Mouse (Mus musculus) common myeloid progenitor, adult 5-6 weeks (primary cell): ENCODE measurements around the gene Cct5. TPM values are rescaled to one million over a fixed set of nuclear protein-coding genes. Genes with fewer than 3 reads are reported as not detected.

Source experiments
- ATAC-seq: replicated peaks from 2 replicates; pipeline ENCODE4 v1.8.0; 2016; ENCODE audit warnings: low read depth, mild to moderate bottlenecking, moderate TSS enrichment, inconsistent platforms; ENCODE audit not compliant: poor library complexity, severe bottlenecking
- total RNA-seq: library from RNA; stranded (forward); fragments of 200-1000, 187-1606 nt; gene quantifications from 2 replicates; pipeline ENCODE4 v1.2.3, GENCODE M21; 2017

Cct5 gene
- total RNA-seq, 1 experiment from 2014 or later, result 544 TPM

DNA sequence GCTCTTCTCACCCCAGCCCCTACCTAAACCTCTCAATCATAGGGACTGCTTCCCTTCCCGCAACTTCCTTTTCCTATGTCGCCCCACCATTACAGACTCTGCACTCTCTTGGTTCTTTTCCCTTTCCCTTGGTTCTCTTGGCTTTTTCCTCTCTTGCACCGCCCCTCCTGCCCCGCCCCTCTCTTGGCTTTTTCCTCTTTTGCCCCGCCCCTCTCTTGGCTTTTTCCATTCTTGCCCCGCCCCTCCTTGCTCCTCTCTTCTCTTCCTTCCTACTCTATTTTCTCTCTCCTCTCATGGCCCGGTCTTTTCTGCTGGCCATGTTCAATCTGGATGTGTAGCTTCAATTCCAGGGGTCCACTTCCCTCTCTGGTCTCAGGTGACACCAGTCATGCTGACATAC lies 34.2 kb downstream of the Cct5 start:
- ATAC-seq, result no peak

DNA sequence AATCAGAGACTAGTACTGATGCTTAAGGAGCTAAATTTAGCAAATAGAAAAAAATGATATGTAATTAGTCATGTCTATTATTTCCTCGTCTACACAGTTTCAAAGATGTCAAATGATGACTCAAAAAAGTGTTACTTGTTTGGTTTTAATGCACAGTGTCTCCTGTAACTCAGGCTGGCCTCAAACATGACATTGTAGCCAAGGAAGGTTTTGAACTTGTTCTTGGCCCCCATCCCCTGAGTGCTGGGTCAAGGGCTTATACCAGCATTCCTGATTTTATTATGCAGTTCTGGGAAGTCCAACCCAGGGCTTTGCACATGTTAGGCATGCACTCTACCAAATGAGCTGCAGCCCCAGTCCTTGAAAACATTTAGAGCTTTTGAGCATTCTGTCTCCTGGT lies 35.8 kb downstream of the Cct5 start:
- ATAC-seq, result no peak

DNA sequence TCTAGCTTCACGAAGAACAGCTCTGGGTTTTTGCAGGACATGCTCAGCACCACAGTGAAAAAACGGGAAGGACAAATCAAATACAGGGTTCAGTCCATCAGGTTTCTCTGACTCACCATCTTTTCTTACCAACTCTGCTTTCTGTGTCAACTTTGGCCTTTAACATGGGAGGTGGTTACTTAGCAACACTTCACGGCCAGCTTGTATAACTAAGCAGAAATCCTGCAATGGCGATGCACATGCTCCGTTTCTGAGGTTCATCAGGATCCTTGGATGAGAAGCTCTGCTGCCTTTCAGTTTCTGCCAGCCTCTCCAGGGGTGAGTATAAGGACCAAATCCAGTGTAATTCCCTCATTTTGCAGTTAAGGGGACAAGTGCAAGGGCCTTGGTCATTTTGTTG lies 36.4 kb downstream of the Cct5 start, which contains the start of gene Cmbl:
Gene Cmbl (plus strand): TSS at position 206 of the 400 bp plus-strand sequence.
- ATAC-seq, result no peak

DNA sequence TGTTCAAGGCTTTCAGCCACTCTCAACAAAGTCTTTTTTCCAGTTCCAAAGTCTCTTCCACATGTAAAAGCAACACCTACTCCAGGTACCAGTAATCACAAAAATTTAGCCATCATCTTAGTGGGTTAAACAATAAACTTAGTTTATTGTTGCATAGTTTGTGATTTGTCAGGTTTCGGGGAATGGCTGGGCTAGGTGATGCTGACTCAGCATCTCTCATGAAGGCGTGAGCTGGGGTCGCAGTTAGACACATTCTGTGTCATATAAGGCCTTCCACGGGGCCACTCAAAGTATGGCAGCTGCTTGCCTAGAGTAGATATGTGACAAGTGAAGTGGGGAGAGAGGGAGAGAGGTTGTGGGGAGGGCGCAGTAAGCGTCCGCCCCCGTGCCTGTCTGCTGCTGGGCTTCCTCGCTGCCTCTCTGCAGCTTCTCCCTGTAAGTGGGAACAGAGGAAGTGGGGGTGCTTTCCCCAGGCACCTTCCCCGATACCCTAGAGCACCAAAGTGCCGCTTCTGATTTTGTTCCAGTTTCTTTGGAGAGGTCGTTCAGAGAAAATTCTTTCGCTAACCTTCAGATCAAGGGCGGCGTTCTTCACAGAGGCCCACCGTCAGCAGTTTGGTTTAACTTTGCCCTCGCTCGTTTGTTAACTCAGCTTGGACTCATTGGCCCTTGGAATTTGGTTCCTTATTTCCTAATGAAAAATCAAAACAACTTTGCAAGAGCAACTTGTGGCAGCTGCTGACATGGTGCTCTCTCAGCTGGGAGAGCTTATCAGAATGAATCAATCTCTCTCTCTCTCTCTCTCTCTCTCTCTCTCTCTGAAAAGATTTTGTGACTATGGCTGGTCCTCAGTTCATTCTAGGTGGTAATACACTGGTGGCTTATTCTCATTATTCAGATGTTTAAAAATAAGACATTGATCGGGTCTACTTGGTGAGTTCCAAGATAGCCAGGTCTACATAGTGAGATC lies 37.7 kb downstream of the Cct5 start:
- peak; percentile 58 for ATAC-seq

DNA sequence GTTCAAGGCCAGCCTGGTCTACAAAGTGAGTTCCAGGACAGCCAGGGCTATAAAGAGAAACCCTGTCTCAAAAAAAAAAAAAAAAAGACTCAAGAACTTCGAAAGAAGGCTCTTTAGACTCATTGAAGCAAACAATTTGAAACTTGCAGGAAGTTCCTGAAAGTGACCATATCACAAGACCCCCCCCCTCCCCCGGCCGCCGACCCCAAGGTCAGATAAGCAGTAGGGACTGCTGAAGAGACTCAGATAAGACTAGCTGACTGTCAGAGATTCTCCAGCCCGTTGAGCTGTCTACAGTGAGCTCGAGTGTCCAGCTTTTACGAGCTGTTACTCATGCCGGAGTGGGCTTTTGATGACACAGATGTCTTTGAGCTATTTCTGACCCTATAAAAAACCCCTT lies 38.8 kb downstream of the Cct5 start:
- ATAC-seq, result no peak

DNA sequence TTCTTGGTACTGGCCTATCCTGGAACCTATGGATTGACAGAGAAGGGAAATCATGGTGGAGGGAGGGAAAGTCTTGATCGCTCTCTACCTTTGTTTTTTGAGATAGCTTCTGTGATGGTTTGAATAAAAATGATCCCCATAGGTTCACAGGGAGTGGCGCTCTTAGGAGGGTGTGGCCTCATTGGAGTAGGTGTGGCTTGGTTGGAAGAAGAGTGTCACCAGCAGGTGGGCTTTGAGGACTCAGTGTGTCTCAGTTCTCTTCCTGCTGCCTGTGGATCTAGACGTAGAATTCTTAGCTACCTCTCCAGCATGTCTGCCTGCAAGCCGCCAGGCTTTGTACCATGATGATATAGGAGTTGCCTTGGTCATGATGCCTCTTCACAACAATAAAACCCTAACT lies 39.6 kb downstream of the Cct5 start:
- no peak for ATAC-seq

DNA sequence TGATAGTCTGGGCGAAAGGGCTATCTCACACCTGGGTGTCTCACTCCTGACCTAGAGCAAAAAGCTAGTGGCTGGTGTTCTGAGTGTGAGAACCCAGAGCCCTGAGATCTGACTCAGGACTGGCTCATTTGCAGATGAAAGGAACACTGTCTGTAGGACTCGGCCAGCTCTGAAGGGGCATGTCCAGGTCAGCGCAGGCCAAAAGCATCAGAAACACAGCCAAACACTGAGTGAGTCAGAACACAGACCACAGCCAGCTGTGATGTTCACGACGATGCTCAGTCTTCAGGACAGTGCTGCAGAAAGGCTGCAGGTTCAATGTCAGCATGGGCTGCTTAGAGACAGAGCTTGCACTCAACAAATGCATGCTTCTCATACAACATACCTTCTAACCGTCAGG lies 40.2 kb downstream of the Cct5 start:
- ATAC-seq, result no peak

DNA sequence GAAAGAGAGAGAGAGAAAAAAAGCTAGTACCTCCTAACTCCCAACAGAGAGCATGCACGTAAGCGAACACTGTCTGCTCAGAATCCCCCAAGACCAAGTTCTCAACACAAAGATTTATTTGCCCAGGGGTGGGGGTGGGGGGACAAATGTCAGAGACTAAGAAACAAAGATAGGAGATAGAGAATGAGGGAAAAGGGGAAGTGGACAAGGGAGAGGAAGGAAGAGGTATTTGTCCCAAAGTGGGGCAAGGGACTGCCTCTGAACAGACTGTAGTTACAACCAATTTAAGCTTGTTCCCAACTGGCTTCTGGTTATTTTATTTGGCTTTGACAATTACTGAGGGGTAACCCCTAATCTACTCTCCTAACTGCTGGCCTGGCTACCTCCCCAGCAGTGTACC lies 46.7 kb downstream of the Cct5 start:
- peak; percentile 84 for ATAC-seq

DNA sequence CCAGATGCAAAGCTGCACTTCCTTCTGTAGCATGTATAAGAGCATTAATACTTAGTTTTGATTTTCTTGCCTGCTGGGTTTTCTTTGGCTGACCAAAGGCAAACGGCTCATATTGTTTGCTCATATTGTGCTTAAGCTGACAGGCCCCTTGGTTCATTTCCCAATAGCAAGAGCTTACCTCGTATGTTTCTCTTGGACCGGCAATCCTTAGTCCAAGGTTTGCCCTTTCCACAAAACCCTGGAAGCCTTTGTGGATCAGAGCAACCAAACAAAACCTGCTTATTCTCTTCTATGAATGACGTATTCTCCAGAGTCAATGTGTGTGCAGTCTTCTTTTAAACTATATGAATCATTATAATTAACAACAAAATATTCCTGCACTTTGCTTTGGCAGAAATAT lies 51.2 kb downstream of the Cct5 start:
- ATAC-seq, result no peak

DNA sequence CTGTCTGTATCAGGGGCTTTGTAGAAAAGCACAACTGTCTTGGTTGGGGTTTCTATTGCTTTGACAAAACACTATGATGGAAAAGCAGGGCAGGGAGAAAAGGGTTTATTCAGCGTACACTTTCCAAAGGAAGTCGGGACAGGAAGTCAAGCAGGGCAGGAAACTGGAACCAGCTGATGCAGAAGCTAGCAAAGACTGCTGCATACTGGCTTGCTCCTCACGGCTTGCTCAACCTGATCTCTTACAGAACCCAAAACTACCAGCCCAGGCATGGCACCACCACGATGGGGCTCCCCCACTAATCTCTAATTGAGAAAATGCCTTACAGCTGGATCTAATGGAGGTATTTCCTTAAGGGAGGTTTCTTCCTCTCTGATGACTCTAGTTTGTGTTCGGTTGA lies 54.2 kb downstream of the Cct5 start:
- ATAC-seq, result no peak

DNA sequence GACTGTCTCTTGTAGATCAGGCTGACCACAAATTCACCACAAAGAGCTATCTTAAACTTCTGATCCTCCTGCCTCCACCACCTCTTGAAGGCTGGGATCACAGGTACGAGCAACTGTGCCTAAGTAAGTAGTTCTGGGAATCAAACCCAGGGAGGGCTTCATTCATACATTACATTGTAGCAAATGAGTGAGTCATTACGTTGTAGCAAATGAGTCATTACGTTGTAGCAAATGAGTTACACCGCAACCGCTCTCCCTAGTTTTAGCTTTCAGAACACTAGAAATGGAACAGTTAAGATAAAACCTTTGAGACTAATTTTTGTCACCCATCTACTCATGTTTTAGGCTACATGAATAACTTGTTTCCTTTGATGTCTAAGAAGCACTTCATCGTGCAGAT lies 55.3 kb downstream of the Cct5 start:
- ATAC-seq, result no peak

DNA sequence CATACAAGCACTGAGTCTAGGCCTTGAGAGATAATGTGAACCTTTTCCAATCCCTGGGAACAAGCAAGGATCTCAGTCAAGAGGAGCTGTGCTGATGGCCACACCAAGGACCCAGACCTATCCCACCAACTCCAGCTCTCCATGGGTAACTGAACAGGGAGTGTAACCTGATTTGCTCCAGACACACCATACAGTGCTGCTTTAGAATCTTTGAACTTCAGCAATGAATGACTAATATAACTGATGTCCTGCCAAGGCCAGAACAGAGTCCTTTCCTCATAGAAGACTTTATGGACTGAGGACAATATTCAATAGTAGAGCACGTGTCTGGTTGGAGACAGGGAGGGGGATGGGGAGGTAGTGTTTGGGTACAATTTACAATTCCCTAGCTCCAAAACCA lies 56.5 kb downstream of the Cct5 start:
- no peak for ATAC-seq

DNA sequence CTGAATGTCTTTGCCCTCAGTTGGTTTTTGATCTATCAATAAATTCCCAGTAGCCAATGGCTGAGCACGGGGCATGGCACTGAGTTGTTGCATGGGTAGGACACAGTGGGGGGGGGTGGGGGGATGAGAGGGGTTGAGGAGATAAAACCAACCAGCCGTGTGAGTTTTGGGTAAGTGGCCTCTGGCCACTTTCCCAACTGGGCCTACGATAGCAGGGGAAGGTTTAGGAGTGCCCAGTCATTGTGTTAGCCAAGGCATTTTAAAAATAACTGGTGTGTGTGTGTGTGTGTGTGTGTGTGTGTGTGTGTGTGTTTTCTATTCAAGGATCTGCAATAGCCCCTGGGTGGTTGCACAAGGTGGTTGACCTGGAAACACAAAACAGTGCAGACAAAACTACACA lies 58.4 kb downstream of the Cct5 start:
- no peak for ATAC-seq

DNA sequence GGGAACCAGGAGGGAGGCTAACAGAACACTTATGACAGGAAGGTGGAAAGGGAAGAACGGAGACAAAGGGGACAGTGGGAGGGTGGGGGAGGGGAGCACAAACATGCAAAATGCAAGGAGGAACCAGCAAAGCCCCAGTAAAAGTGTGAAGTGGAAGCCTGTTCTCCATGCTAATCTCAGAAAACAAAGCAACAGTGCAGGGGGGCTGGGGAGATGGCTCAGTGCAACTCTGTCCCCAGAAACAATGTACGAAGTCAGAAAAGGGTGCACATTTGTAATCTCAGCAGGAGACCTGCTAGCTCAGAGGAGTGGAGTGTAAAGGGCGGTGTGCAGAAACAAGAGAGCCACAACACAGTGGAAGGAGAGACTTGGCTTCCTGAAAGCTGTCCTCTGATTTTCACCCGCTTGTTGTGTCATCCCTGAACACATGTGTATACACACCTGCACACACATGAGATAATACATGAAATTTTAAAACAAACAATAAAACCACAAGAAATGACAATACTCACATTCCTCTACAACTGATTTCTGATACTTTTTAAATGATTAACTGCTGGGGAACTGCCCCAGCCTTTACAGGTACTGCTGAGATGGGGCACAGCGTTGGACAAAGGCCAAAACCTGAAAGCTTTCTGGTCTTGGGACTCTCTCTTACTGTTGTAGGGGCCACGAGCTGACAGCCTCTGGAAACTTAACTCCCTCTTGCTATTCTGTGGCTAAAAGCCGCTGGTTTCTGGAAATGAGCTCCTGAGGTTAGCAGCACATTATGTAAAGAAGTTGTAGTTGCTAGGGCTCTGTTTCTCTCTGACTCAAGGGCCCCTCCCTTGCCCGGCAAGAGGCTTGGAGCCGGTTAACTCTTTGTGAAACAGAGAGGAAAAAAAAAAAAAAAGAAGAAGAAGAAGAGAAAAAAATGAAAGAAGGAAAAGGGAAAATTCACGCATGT lies 59.3 kb downstream of the Cct5 start:
- ATAC-seq, result peak; percentile 59

Other genes starting within 250 kb of the Cct5 start
- 0.23 and 2.2 TPM in 2 replicates for gene Ankrd33b, start 234.1 kb downstream of the Cct5 start, total RNA-seq
- 0.37 and 3.8 TPM in 2 replicates for gene Ropn1l, start 148.1 kb downstream of the Cct5 start, total RNA-seq
- 44.8 and 58.4 TPM in 2 replicates for gene March6, start 70.8 kb downstream of the Cct5 start, total RNA-seq
- not detected in 2 replicates for gene Cmbl, start 36.4 kb downstream of the Cct5 start, total RNA-seq
- gene Fam173b, start within 50 bp of the Cct5 start, total RNA-seq, result 6.1 and 11.3 TPM in 2 replicates